Mouse (Mus musculus): ENCODE data around the gene Csnk2a2.

The Csnk2a2 gene

GRCm38 (mm10) chr8:95490006-95490405, at the start of gene Csnk2a2:
Gene Csnk2a2, minus strand, starts transcription at chr8:95490039.
- no peak for DNase-seq

- no peak for DNase-seq
These were observed 49.6 kb upstream of the Csnk2a2 start for GRCm38 (mm10) chr8:95539487-95539886.

- peak; percentile 39 for DNase-seq
These were observed 43.9 kb upstream of the Csnk2a2 start, which contains the start of gene Ccdc113 for GRCm38 (mm10) chr8:95533584-95534387. Gene Ccdc113, plus strand, starts transcription at chr8:95534085.

DNA sequence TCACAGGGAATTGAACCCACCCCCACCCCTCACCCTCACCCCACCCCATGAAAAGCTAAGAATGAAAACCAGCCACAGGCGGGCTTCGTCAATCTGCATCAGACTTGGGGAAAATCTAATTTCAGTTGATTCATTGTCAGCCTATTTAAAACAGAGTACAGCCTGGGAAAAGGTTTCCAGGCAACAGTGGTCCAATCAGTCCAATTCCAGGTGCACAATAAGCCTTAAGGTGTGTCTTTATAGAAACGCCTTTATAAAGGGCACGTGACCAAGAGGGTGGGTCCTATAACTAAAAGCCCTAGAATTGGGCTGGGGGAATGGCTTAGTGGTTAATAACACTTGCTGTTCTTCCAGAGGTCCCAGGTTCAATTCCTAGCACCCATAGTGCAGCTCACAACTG, 42.4 kb upstream of the Csnk2a2 start:
- no peak for DNase-seq

- no peak for DNase-seq
These were observed 39.0 kb upstream of the Csnk2a2 start for GRCm38 (mm10) chr8:95528750-95529310.

GRCm38 (mm10) chr8:95528194-95528593, 38.4 kb upstream of the Csnk2a2 start:
- DNase-seq: no peak

- DNase-seq: no peak
These were observed 34.2 kb upstream of the Csnk2a2 start for GRCm38 (mm10) chr8:95523991-95524390.

- DNase-seq: no peak
These were observed 27.1 kb upstream of the Csnk2a2 start for GRCm38 (mm10) chr8:95516928-95517327.

GRCm38 (mm10) chr8:95513219-95513618, 23.4 kb upstream of the Csnk2a2 start:
- DNase-seq: no peak

- no peak for DNase-seq
These were observed 22.4 kb upstream of the Csnk2a2 start for GRCm38 (mm10) chr8:95512257-95512656.

GRCm38 (mm10) chr8:95506245-95506644, 16.4 kb upstream of the Csnk2a2 start:
- DNase-seq: no peak

- no peak for DNase-seq
These were observed 15.8 kb upstream of the Csnk2a2 start for GRCm38 (mm10) chr8:95505606-95506005.

DNA sequence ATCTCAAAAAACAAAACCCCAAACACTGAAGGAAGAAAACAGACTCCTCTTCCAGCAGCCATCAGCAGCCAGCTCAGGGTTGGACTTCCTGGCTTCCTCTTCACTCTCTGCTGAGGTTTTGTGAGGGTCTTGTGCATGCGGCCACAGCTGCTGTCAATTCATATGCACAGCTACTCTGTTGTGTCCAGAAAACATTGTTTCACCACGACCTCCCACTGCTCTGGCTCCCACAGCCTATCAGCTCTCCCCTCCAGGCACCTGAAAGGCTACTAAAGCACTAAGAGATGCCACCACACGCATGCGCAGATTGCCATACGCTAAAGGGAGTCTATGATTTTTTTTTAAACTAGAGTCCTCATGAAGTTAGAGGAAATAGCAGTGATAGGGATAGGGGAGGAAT, 15.0 kb upstream of the Csnk2a2 start:
- DNase-seq: no peak

DNA sequence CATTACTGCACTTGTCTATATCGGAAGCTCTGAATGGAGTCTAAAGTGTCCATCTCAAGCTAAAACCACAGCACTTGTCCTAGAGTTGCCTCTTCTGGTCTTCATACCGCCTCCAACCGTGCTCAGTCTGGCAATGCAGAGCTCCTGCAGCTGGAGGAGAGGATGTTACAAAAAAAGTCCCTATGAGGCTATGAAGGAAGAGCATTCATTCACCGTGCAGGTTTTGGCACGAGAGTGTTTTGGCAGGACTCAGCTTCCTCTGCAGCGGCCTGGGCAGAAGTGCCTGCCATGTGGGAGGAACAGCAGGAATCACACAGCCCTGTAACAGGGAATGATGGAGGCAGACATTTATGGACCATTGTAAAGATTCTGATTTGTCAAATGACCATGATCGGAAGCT, 12.6 kb upstream of the Csnk2a2 start:
- no peak for DNase-seq

GRCm38 (mm10) chr8:95500436-95500835, 10.6 kb upstream of the Csnk2a2 start:
- no peak for DNase-seq

GRCm38 (mm10) chr8:95499266-95500064, 9.6 kb upstream of the Csnk2a2 start:
- DNase-seq: no peak

DNA sequence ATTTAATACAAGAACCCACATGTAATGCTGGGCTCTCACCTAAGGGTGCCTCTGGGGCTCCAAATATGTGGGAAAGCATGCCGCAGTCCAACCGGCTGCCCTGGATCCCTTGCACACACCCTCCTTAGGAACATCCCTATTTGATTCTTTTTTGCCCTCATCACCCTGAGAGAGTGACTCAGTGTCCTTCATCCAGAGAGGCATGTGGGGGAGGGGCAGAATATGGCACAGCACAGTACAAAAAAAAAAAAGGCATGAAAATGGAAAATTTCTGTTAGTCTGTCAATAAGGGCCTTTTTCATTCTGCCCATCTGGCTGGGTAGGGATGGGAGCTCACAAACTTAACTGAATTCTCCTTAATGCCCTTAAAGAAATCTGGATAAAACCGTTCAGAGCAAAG, 8.0 kb upstream of the Csnk2a2 start:
- no peak for DNase-seq

- no peak for DNase-seq
These were observed 6.6 kb upstream of the Csnk2a2 start for GRCm38 (mm10) chr8:95496420-95496819.

DNA sequence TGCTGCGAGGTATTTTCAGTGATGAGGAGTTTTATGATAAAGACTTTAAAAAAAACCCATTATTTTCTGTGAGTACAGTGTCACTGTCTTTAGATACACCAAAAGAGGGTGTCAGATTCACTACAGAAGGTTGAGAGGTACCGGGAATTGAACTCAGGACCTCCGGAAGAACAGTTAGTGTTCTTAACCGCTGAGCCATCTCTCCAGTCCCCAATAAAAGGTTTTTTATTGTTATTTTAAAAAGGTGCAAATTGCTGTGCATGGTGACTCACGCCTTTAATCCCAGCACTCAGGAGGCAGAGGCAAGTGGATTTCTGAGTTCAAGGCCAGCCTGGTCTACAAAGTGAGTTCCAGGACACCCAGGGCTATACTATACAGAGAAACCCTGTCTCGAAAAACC, 5.6 kb upstream of the Csnk2a2 start:
- DNase-seq: no peak

GRCm38 (mm10) chr8:95492057-95492456, 2.2 kb upstream of the Csnk2a2 start:
- no peak for DNase-seq

GRCm38 (mm10) chr8:95488698-95489332, 1.0 kb downstream of the Csnk2a2 start:
- DNase-seq: peak; percentile 87

GRCm38 (mm10) chr8:95487800-95488697, 1.8 kb downstream of the Csnk2a2 start:
- DNase-seq: peak; percentile 11

Data from liver (tissue).